Mouse (Mus musculus) thymus, postnatal 25 days (tissue): ENCODE data around the gene Paqr5.

Experiments used
- DNase-seq: peaks from one replicate; pipeline ENCODE4 v3.0.0; 2022

The Paqr5 gene

DNA sequence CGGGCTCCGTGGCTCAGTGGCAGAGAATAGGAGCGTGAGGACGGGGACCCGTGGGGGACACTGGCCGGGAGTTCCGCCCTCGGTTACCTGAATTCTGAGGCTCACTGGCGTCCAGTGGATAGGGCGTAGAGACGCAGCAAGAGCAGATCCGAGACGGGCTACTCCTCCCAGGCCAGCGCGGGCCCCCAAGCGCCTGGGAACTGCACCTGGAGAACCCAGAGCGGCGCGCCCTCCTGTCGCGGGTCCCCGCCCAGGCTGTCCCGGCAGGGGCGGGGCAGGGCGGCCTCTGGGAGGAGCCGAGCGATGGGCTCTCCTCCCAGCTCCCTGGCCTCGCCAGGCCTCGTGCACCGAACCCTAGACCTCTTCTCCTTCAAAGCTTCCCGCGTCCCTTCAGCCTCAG lies at the start of gene Paqr5:
TSS of gene Paqr5 (minus strand) at position 257 of the 400 bp plus-strand sequence.
- peak; percentile 63 for DNase-seq

DNA sequence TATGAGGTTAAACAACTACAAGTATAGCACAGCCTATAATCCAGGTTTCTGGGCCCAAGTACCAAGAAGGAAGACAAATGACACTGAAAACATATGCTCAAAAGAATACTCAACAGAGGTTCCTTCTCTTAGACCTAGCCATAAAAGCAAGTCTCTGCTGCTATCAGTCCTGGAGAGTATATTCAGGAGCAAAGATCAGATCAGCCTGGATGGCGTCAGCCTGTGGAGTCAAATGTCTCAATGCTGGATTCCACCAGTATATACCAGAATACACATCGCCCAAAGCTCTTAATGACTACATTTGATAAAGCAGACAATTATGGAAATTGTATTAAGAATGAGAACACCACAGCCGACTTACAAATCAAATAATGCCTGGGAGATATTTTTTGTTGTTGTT lies 35.6 kb upstream of the Paqr5 start:
- DNase-seq, result no peak

DNA sequence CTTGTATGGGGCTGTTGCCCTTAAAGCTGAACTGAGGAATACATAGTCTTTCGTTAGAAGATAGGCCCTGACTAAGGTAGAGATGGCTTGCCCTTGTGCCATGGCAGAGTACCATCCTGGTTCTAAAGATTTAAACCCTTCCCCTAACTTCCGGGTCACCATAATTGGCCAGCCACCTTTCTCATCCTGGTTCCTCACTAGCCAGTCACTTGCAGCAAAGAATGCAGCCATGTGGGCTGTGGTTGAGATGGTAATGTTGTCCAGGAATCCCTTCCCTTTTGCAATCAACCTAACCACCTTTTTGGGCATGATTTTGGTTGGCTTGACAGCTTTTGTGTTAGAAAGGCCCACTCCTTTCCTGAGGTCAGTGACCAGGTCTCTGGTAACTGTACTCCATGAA lies 33.8 kb upstream of the Paqr5 start:
- no peak for DNase-seq

DNA sequence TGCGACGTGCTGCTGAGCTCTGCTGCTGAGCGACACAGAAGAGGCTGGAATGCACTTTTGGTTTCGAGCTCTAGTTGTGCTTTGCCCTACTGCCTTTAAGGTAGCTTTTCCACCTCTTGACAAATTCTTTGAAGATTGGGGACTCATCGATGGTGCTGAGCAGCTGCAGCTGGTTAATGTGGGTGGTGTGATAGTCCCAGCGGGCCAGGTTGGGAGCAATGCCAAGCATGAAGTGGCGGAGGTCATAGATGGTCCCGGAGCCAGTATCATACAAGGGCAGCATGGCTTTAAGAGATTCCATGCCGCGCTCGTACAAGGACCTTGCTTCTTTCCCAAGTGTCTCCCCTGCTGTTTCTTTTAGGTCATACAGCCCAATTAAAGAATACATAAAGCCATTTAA lies 33.3 kb upstream of the Paqr5 start:
- no peak for DNase-seq

DNA sequence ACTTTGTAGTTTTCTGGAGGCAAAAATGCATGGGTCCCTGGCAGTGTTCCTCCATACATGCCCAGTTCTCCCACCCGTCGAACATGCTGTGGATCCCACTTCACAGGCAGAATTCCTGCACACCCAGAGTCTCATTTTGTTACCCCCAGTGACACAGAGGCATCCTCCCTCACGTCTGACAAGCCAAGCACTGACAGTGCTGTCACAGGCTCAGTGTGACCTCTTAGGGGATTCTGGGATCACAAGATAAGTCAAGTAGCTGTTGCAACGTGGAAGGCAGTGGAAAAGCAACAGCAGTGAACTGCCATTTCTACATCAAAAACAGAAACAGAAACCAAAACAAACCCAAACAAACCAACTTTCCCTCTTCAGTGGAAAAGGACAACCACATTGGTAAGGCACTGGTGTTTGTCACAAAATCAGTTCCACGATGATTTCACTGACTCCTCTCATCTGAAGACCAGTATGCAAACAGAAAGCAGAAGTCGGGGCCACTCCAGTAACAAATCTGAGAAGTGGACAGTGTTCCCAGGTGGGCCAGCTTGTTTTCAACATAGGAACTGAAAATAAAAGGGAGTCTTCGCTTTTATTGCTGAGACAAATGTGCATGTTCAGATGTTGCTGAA lies 31.3 kb upstream of the Paqr5 start:
- no peak for DNase-seq

DNA sequence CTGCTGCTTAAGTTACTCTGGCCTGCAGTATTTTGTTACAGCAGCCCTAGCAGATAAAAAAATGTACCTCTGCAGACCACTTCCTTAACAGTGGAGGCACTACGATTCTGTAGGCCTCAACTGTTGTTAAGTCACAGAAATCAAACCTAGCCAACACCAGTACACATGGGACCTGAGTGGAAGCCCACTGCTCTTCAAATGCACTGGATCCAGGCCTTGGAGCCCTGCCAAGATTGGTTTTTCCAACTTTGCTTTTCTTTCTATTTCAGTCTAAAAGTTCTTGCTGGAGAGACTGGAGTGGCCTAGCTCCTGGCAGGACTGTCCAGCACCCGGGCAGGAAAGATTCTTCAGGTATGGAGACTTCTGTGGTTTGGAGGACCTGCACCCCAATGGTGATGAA lies 29.6 kb upstream of the Paqr5 start:
- DNase-seq, result no peak

DNA sequence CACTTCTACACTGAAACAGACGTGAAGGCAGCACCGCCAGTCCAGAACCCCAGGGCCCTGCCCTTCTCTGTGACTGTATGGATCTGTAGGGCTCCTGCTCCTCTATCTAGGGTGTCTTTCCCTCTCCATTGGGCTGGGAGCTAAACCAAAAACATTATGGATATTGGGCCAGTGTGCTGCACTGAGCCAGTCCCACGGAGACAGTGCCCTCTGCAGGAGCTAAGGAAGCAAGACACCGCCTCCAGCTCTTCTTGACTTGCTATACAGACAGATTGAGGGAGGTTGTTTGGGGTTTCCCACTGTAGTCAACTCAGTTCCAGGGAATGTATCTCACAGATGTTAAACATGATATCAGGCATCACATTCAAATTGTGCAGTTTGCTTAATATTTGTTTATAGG lies 24.1 kb upstream of the Paqr5 start:
- DNase-seq, result no peak

DNA sequence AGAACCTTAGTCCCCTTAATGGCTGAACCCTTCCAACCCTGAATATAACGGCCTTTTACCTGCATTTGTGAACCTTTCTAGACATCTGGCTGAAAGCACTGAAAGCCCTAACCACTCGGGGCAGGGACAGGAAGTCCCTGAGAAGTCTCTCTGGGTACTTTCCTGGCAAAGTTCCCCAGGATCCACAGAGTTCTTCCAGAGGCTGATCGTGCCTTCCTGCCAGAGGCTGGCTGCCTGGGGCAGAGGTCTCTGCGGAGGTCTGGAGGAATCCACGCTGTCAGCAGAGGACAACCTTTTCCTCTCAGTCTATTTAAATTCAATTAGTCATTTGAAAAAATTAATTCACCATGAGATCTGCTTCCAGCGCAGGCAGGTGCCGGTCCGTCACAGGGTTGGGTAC lies 22.5 kb upstream of the Paqr5 start:
- DNase-seq, result no peak

DNA sequence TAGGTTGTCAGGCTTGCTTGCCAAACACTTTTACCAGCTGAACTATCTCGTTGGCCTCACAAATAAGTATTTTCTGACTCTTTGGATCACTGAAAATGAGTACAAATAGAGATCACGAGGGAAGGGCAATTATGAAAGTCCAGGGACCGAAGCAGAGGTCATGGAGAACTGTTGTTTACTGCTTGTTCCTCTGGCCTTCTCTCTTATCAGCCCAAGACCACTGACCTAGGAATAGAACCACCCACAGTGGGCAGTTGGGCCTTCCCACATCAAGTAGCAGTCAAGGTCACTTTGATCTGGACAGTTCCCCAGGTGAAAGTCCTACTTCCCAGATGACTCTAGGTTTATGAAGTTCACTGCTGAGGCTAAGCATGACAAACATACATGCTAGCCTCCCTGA lies 15.5 kb upstream of the Paqr5 start:
- DNase-seq, result no peak

DNA sequence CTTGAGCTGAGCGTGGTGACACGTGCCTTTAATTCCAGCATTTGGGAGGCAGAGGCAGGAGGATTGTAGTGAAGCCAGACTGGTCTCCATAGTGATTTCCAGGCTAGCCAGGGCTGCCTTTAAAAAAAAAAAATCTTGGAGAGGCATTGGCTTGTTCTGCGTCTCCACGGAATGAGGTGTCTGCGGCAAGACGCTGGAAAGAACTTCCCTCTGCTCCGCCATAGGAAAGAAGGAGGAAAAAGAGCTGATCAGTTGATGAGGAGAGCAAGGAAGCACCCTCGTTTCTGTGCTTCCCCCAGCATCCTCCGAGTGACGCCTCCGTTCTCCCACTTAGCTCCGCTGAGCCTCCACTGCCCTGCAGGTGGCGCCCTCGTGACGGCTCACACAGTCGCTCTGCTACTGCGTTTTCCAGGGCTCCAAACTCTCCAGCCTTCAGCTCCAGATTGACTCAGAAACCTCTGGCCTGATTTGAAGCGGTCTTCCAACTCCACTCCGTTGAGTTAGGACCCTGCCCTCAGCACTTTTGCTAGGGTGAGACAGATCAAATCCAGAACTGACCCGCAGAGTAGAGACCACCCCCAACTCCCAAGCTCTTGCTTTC lies 13.5 kb upstream of the Paqr5 start:
- peak; percentile 86 for DNase-seq

DNA sequence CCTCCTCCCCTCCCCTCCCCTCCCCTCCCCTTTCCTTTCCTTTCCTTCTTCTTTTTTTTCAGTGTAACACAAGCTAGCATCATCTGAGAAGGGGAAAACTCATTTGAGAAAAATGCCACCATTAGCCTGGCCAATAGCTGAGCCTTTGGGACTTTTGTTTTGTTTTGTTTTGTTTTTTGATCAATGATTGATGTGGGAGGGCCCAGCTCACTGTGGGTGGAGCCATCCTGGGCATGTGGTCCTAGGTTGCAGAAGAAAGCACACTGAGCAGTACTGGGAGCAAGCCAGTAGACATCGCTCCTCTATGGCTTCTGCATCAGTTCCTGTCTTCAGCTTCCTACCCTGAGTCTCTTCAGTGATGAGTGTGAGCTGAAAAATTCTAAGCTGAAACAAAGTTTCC lies 9.2 kb upstream of the Paqr5 start:
- DNase-seq, result no peak

DNA sequence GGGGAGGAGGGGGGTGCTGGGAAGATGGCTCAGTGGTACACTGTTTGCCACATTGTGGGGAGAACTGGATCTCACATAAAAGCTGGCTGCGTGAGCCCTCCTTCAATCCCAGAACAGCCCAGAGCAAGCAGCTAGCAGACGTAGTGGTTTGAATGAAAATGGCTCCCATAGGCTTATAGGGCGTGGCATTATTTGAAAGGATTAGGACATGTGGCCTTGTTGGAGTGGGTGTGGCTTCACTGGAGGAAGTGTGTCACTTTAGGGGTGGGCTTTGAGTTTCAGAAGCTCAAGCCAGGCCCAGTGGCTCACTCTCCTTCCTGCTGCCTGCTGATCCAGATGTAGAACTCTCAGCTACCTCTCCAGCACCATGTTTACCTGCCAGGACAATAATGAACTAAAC lies 5.5 kb upstream of the Paqr5 start:
- DNase-seq, result no peak

DNA sequence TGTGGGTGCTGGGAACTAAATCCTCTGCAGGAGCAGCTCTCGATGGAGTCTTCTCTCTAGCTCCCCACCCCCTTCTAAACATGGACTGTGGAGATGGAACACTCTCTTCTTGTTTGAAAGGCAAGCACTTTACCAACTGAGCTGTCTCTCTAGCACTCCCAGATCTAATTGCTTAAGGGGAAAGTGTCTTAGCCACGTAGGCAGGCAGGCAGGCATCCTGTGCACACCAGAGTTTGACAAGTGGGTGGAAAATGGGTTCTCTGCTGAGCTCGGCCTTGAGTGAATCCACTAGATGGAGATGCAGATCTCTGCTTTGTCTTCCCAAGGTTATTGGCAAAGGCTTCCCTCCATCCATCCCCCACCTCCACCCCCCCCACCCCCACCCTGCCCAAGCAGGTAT lies 1.4 kb upstream of the Paqr5 start:
- no peak for DNase-seq

DNA sequence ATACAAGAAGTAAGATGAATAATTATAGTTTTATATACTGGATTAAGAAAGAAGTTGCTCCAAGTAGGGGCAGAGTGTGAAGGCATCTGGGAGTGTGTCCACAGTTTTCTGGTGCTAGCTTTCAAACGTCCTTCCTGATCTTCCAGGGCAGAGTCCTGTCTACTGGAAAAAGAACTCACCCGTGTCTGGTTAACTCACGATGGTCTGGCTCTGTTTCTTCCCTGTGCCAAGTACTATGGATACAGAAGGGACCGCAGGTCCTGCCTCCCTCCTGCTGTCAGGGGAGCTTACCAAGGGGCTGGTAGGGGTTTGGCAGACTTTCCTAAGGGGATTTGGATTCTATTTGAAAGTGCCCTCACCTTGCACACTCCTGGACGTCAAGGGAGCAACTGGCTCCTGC lies 1.6 kb downstream of the Paqr5 start:
- no peak for DNase-seq

DNA sequence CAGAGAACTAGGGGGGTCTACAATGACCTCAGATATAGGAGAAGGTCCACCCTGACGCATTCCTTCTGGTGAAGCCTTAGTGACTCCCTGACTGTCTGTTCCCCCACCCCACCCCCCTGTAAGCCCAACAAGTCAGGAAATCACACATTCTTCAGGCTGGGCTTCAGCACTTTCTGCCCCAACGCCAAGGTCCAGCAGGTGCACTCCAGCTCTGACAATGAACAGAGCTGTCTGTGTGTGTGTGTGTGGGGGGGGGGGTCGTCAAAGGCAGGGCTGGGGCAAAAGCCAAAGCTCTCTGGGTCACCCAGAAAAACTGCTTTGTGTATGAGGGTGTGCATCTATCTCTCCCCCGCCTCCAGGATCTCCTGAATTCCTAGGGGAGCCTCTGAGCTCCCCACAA lies 2.8 kb downstream of the Paqr5 start:
- no peak for DNase-seq

DNA sequence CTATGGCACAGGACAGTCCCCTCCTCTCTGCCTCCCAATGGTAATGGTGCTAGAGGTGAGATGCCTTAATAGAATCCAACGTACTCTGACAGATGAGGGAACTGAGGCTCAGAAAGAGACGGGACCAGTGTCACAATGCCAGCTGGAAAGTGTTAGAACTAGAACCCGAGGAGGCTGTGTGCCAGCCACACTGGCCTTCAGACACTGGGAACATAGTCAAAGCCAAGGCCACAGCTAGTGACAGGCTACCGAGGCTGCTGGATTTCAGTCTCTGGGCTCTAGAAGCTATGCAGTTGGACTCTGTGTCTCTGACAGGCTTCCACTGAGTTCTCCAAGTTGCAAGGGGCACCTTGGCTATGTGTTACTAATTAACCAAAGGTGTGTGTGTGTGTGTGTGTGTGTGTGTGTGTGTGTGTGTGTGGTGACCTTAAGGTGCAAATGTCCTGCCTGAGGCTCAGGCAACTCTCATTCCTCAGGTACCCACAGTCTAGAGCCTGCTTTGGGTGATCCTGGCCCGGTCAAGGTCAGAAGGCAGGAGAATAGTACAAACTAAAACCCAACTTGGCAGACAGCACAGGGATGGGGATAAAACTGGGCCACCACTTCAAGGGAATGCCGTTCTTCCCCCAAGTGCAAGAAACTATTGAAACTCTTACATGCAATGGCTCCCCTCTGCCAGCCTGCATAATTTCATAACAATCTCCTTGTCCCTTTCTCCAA lies 3.5 kb downstream of the Paqr5 start:
- no peak for DNase-seq

DNA sequence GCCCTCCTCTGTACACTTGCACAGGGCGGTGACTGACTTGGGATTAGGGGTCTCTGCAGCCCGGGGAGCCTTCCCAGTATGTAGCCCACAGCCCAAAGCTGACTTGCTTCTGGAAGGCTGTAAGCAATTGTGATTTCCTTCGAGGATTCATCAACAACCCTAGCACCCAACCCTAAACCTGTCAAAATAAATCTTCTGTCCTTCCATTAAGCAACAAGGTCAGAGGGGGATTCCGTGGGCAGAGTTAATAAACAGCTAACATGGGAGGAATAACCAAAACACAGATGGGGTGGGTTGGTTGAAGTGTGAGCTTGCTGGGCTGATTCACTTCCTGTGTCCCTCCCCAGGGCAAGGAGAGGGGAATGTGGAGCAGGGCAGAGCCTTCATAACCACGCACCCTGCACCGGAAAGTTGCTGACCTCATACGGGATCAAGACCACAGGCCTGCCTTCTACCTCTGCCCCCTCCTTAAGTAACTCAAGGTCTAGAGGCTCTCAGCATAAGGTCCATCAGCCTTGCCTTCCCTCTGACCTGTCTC lies 5.0 kb downstream of the Paqr5 start:
- no peak for DNase-seq

DNA sequence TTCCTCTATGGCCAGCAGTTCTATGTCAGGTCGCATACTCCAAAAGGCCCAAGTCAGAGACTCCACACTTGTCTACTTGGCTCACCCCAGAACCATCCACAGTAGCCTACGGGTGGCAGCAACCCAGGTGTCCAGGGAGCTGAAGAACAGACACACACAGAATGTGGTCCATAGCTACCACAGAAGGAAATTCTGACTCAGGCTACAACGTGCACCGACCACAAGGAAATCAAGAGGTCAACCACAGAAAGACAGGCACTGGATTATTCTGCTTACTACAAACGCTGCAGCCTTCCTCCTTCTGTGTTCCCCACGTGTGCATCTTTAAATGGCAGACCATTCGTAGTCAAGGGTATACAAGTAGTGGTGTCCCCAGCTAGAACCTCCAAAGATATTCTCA lies 6.4 kb downstream of the Paqr5 start:
- DNase-seq, result no peak

DNA sequence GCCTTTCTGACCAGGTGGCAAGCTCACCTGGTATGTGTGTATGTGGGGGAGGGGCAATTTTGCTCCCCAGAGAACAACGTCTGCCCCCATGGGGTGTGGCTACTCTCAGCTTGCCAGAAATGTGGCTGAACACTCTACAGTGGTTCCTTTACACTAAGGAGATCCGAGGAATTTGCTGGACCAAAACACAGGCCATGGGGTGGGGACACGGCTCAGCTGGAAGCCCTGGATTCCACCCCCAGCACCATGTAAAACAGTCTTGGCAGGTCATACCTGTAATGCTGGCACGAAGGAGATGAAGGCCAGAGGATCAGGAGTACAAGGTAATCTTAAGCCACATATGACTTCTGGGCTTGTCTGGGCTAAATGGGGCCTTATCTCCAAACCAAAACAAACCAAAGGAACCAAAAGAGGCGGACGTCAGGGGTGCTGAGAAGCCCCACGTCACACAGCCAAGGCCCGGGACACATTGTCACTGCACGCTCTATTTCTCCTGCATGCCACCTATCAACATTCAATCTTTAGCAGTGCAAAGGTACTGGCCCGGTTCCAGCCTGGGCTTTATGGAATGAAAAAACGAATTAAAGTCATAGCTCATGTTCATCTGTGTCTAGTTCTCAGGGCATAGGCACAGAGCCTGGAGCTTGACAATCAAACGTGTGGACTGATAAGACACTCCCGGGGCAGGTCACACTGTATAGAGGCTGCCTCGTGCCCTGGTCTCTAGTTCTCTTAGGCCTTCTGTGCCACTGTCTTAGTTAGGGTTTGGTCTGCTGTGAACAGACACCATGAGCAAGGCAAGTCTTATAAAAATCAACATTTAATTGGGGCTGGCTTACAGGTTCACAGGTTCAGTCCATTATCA lies 8.2 kb downstream of the Paqr5 start:
- DNase-seq, result no peak

DNA sequence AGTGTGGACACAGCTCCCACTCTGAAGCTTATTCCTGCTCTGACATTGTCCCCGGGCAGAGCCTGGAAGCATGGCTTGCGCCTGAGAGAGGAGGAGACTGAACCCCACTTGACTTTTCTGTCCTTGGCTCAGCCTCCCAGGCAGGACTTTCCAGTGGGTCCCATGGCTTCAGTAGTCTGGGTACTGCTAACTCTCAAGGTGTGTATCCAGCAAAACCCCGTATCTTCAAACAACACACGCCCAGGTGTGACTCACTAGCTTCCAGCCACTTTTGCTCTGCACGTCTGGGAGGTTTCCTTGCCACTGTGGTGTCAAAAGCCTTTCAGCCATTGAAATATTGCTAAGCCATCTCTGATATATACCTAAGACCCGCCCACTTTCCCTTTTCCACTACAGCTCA lies 9.3 kb downstream of the Paqr5 start:
- DNase-seq, result no peak

DNA sequence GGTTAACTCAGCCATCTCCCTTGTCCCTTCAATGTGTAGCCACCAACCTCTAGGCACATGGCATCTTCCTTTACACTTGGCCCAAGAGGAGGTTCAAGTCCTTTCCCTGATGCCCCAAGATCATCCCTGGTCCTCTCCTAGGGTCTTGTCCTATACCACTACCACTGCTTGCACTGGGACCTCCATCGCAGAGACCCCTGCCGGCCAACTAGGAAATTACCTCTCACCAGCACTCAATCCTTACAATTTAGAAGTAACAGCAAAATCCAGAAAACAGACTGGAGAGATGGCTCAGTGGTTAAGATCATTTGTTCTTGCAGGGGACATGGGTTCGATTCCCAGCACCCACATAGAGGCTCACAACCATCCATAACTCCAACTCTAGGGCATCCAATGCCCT lies 11.2 kb downstream of the Paqr5 start:
- peak; percentile 32 for DNase-seq

DNA sequence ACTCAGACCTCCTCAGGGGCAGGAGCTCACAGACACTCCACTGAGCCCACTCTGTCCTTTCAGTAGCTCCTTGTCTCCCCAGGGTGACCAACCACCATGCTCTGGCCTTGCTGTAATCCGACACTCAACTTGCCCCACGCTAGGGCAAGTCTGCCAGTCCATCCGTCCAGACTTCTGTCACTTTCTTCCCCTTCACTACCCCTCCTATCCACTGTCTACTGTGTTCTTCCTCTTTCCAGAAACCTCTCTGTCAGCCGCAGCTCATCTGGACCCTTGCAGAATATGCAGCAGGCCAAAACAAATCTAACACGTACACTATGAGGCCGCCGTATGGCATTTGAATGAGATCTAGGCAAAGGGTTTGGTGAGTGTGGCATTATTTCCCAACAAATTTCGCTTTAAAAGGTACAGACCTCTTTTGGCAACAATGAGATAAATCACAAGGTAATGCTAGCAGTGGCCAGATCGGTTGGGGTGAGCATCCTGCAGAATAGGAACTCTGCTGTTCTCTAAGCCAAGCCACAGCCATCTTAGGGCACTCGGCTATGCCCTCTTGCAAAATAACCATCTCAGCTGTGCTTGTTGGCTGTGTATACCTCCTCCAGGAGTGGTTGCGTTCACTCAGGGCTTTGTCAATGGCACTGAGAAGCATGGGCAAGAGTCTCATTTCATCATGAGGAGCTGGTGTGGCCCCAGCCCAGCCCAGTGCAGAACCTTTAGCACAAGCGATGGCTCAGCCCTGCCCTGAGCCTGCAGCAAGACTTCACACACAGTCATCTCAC lies 13.1 kb downstream of the Paqr5 start:
- no peak for DNase-seq

DNA sequence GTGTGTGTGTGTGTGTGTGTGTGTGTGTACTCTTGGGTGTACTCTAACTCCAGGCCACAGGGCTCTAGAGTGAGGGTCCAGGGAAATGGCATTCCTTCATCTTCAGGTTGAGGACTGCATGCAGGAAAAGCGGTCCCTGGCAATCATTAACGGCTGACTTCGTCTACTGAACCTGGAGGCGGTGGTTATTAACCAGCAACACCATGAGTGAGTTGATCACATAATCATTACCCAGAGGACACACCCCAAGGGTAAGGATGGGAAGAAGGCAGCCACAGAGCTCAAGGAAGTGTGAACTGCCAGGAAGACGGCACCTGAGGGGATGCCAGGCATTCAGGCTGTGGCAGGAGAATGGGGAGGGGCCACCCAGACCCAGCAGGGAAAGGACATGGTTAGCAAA lies 18.3 kb downstream of the Paqr5 start:
- no peak for DNase-seq
